Mouse (Mus musculus) liver, postnatal 0 days (tissue): ENCODE data around the gene Zdhhc4.

Experiments
- CTCF ChIP-seq: sonication (generic); IDR thresholded peaks from 2 replicates; pipeline ENCODE4 v1.5.1; 2016; ENCODE audit warnings: antibody characterized with exemption, low read depth
- EP300 ChIP-seq: IDR thresholded peaks from 2 replicates; pipeline ENCODE4 v1.6.1; 2016; ENCODE audit warnings: antibody characterized with exemption, low read depth, mild to moderate bottlenecking

DNA sequence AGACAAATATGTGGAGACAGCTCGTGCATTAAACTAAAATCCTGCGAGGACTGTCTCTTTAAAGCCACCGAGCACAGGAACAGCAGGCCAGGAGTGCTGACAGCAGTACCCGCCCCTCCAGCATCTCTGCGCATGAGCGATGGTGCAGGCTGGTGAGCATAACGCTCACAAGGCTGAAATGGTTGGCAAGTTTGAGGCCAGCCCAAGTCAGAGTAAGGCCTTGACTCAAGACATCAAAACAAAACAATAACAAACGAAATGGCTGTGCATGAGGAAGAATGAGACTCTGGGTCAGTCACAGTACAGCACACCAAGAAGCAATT, 11.8 kb downstream of the Zdhhc4 start:
- TF ChIP-seq CTCF (no peak), EP300 (no peak)
